Mouse (Mus musculus) gastrocnemius, adult 2 months (tissue): ENCODE data around the gene Nme4. TPM values are rescaled to one million over a fixed set of nuclear protein-coding genes. Genes with fewer than 3 reads are reported as not detected.
A peak's percentile ranks its signal among the peaks of the same experiment; 100 is the strongest.
"Not testable (repeated sequence)": the region's sequence is repeated elsewhere in the genome, so short reads cannot be mapped to it uniquely, and the experiment has no call there.

Experiments
- DNase-seq: peaks from one replicate; pipeline ENCODE4 v3.0.0; 2022
- H3K27ac ChIP-seq: fragments of 200-600 bp; 2 replicates; pipeline ENCODE4 v1.8.1; 2022; ENCODE audit warnings: mild to moderate bottlenecking
- H3K4me3 ChIP-seq: fragments of 200-600 bp; 2 replicates; pipeline ENCODE4 v1.8.1; 2022; ENCODE audit warnings: mild to moderate bottlenecking, moderate library complexity
- CTCF ChIP-seq: fragments of 200-600 bp; IDR thresholded peaks from 2 replicates; pipeline ENCODE4 v1.8.1; 2022; ENCODE audit warnings: antibody characterized with exemption, mild to moderate bottlenecking, moderate library complexity
- intact Hi-C: fragments of 180-260 bp; cut with DNase I; formaldehyde crosslinking; loops from one replicate; pipeline ENCODE4 v1.15.1; 2025
- total RNA-seq, 2 experiments: library from RNA; stranded (reverse); gene quantifications; 2 replicates each; pipeline ENCODE4 v1.2.3; 2021

Nme4 gene
- total RNA-seq, 2 experiments from 2014 or later = 1.6 to 2.5 TPM

GRCm38 (mm10) chr17:26111024-26111423, 15.6 kb upstream of the Nme4 start:
- DNase-seq = no peak
- H3K4me3 ChIP-seq = no peak overlapping the region
- no peak overlapping the region for H3K27ac ChIP-seq
- intact Hi-C loops = no loop called here
- TF ChIP-seq CTCF = no peak

- no peak for TF ChIP-seq CTCF
- H3K27ac ChIP-seq = no peak overlapping the region
- no peak for DNase-seq
- H3K4me3 ChIP-seq = no peak overlapping the region
- intact Hi-C loops = no loop called here
Measured at GRCm38 (mm10) chr17:26110156-26110555, 14.8 kb upstream of the Nme4 start.

DNA sequence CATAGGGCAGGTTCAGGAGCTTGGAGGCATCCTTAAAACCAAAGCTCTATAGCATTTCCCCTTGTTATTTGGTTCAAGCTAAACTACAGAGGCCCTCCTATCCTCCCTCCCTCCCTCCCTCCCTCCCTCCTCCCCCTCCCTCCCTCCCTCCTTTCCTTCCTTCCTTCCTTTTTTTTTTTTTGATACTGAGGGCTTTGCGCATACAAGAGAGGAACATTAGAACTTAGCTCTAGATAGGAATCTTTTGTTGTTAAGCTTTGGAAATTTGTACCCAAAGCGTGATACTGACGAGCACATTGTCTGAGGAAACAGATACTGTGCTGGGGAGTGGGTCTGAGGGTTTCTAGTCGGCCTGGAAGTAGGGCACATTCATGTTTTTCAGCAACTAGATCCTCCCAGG, 10.2 kb upstream of the Nme4 start:
- TF ChIP-seq CTCF = no peak
- intact Hi-C loops = no loop called here

DNA sequence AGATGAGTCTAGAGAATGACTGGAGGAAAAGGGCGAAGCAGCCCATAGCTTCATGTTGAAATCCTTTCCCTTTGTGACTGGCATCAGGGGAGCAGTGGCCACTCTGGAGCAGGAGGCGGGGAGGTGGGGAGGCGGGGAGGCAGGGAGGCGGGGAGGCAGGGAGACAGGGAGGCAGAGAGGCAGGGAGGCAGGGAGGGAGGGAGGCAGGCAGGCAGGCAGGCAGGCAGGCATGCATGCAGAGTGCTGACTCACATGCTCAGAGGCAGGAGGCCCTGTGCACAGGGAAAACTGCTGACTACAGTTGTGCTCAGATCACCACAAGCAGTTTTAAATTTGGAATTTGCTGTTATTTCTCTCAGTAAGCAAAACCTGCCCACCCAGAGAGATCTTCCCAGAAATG, 6.1 kb upstream of the Nme4 start:
- Histone ChIP-seq H3K27ac (no peak overlapping the region), H3K4me3 (no peak overlapping the region)
- TF ChIP-seq CTCF = no peak
- intact Hi-C loops = no loop called here
- DNase-seq = no peak

More for the DNA sequence above, 10.2 kb upstream of the Nme4 start:
- H3K27ac ChIP-seq = no peak overlapping the region
- H3K4me3 ChIP-seq = no peak overlapping the region
- no peak for DNase-seq

DNA sequence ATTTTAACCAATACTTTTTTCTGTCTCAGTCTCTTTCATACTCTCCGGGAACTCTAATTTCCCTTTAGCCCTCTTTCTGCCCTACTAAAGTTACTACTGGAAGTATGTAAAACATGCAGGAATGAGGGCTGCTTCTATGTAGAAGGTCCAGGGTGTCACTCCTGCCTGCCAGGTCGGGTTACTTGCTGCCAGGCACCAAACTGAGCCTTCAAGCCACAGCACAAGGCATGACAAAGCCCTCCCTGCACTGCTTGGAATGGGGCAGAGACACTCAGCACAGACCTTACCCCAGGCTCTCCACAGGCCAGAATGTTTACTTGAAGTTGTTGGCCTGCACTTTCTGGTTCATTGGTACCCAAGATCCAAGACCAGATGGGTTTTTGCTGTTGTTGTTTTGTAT, 4.8 kb upstream of the Nme4 start:
- Histone ChIP-seq H3K27ac (no peak overlapping the region), H3K4me3 (no peak overlapping the region)
- no peak for TF ChIP-seq CTCF
- no peak for DNase-seq
- intact Hi-C loops = no loop called here

- TF ChIP-seq CTCF = peak; percentile 62
- intact Hi-C loops, H3K27ac ChIP-seq, DNase-seq, H3K4me3 ChIP-seq: not testable (repeated sequence)
Measured at GRCm38 (mm10) chr17:26099316-26099715, 3.9 kb upstream of the Nme4 start.

- no peak overlapping the region for H3K27ac ChIP-seq
- no peak for DNase-seq
- no peak for TF ChIP-seq CTCF
- intact Hi-C loops = no loop called here
- H3K4me3 ChIP-seq = no peak overlapping the region
Measured at GRCm38 (mm10) chr17:26098461-26098860, 3.1 kb upstream of the Nme4 start.

DNA sequence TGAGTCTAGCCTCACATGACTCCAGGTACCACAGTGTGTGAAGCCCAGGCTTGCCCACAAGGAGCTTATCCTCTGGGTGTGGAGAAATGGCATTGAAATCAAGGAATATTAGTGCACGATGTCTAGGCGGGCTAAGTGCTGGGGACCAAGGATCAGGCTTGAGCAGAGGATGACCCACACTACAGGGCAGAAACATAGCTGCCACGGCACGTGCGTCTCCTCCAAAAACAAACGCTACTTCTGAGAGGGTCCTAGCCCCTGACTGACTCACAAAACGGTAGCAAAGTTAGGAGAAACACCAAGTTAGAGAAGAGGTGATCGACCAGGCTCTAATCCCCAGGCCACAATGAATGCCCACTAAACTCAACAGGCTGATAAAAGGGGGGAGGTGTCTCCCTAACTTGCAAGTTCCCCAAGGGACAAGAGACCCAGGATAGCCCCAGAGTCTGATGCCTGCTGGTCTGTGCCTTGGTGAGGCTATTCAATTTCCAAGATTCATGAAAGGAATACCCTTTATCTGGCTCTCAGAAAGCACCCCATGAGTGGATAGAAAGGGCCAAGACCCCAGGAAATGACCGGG, 781 bp downstream of the Nme4 start:
- no peak for TF ChIP-seq CTCF
- intact Hi-C loops = loop anchor here (5.0 kb wide), 1 partner anchor 202 kb away; no protein-coding TSS in a partner anchor
- peak overlapping the region; percentile 81 for H3K4me3 ChIP-seq
- peak overlapping the region; percentile 75 for H3K27ac ChIP-seq
- DNase-seq = no peak

DNA sequence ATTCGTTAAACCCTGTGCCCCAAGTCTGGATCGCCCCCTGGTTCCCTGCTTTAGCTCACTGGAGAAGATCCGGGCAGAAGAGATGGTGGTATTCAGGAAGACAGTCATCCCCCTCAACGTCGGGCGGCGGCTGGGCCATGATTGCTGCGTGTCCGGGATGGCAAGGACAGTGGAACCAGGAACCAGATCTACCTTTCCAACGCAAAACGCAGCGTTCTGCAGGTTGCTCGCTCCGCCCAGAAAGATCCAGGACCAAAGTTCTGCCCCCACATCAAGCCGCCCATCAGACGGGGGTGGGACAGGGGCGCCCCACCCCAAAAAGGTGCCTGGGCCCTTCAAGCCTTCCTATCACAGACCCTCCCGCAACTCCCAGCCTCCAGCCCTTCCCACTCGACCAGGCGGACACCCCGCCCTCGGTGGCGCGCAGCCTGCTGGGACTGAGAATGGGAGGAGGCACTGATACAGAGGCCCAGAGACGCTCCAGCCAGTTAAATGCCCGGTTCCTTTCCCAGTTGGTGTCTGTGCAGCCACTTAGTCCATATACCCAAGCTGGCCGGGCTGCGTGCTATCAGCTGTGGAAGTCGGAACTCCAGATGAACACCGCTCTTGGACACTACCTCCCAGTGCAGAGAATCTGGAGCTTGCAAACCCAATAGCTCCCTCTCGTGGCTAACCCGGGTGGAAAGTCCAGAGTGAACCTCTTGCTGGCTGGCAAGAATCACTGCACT, 5.3 kb downstream of the Nme4 start, which contains the start of gene Decr2:
TSS of gene Decr2 (minus strand) at position 433 of the 728 bp plus-strand sequence.
- intact Hi-C loops = loop anchor here (1.0 to 5.0 kb wide), 3 partner anchors 49 to 198 kb away; no protein-coding TSS in a partner anchor
- H3K4me3 ChIP-seq = peak within 1 kb of the TSS; percentile 73
- peak within 1 kb of the TSS; percentile 82 for H3K27ac ChIP-seq
- TF ChIP-seq CTCF = peak; percentile 92
- DNase-seq = peak; percentile 90

GRCm38 (mm10) chr17:26087059-26087564, 8.3 kb downstream of the Nme4 start:
- no peak for TF ChIP-seq CTCF
- no peak overlapping the region for H3K4me3 ChIP-seq
- H3K27ac ChIP-seq = no peak overlapping the region
- intact Hi-C loops = no loop called here
- DNase-seq = no peak

- Histone ChIP-seq H3K4me3 (no peak overlapping the region), H3K27ac (no peak overlapping the region)
- no peak for TF ChIP-seq CTCF
- DNase-seq = no peak
- intact Hi-C loops = no loop called here
Measured at GRCm38 (mm10) chr17:26080867-26081266, 14.5 kb downstream of the Nme4 start.

- no peak overlapping the region for H3K4me3 ChIP-seq
- no peak for TF ChIP-seq CTCF
- intact Hi-C loops = no loop called here
- DNase-seq = no peak
- H3K27ac ChIP-seq = no peak overlapping the region
Measured at GRCm38 (mm10) chr17:26078851-26079250, 16.6 kb downstream of the Nme4 start.

GRCm38 (mm10) chr17:26075246-26075645, 20.2 kb downstream of the Nme4 start:
- peak overlapping the region; percentile 52 for H3K27ac ChIP-seq
- H3K4me3 ChIP-seq = no peak overlapping the region
- no peak for DNase-seq
- intact Hi-C loops = no loop called here
- TF ChIP-seq CTCF = no peak
